Mouse (Mus musculus): ENCODE measurements around the gene Olfr961. TPM values are rescaled to one million over a fixed set of nuclear protein-coding genes. Genes with fewer than 3 reads are reported as not detected.

Gene Olfr961
- not detected for total RNA-seq (2021)

DNA sequence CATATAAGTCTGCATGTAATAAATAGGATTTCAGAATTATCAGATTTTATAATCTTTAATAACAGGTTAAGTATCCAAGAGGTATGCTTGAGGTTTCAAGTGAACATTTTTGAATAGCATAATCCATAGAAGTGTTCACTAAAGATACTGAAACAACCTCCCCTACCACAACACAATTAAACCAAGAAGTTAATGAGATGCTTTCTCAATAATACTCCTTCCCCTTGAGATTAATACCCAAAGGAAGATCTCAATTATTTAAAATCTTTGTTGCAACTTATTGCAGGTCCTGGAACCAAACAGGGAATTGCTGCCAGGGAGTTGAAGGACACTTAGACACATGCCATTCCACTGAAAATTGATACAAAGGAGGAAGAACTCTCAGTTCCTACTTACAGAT lies at the start of gene Olfr961:
Gene Olfr961, plus strand, starts transcription at position 301 of the 400 bp plus-strand sequence.
- no peak for DNase-seq
- intact Hi-C loops (cut with DNase I) = no loop called here

DNA sequence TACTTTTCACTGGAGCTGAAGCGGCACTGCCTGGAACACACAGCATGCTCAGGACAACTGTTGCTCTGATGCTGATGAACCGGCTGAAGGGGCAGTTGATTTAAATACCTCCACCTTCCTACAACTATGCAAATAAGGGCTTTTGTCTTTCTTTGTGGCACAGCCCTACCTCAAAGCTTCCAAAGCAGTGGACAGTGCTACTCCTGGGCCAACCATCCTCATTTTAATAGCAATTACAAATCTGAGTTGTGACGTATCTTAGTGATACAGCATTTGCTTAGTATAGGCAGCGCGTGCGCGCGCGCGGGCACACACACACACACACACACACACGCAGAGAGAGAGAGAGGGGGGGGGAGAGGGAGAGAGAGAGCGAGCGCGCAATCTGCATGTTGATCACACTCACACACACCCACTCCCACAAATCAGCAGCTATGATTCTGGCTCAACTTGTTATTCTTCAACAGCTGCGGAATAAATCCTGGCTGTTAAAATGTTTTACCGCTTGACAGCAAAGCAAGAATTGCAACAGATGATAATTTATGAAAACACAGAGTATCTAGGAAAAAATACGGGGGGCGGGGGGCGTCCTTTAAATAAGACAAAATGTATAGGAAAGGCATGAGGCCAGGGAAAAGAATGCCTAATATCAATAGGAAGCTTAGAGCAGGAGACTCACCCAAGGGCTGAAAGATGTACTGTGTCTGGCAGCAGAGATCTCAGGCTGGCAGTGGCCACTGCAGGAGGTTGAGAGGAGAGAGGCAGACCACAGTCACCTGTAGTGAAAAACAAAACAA lies 42.2 kb upstream of the Olfr961 start:
- DNase-seq = peak; percentile 2
- intact Hi-C loops (cut with DNase I) = no loop called here

DNA sequence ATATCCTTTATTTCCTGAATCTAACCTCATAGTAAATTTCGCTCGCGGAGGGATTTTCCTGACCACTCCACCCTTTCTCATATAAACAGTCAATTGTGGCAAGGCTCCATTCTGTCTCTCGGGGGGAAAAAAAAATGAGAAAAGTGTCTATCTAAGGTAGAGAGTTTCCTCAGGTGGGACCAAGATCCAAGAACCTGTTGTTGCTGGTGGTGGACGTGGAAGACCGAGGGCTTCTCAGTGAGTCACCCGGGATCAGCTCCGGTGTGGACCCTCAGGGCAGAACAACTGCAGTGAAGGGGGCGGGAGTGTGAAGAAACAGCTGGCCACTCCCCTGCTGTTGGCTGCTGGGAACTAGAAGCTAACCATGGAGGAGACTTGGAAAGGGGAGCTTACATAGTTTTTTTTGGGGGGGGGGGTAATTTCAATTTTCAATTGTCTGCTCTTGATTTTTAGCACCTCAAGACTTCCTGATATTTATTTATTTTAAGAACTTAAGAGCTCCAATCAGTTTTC lies 41.5 kb upstream of the Olfr961 start:
- intact Hi-C loops (cut with DNase I) = no loop called here
- DNase-seq = peak; percentile 15 to 43

DNA sequence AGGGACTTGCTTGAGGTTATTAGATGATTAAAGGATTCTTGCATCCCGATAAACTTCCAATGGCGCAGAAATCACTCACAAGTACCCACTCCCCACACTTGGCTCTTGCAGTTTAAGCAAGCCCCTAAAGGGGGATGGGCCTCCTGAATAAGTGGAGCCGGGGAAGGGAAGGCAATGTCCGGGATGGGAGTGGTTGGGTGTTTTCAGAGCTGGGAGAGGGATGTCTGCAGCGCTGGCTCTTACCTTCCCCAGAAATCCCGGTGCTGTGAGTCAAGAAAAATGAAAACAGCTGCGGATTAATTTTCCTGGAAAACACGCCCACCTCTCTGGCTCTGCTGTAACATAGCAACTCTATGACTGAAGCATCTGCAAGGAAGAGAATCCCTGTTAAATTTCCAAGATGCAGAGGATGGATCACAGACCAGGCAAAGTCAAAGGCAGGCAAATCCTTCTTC lies 40.9 kb upstream of the Olfr961 start, which contains the start of gene AW551984:
Gene AW551984, minus strand, starts transcription at position 405 of the 455 bp plus-strand sequence.
- intact Hi-C loops (cut with DNase I) = no loop called here
- DNase-seq = peak; percentile 9 to 16

DNA sequence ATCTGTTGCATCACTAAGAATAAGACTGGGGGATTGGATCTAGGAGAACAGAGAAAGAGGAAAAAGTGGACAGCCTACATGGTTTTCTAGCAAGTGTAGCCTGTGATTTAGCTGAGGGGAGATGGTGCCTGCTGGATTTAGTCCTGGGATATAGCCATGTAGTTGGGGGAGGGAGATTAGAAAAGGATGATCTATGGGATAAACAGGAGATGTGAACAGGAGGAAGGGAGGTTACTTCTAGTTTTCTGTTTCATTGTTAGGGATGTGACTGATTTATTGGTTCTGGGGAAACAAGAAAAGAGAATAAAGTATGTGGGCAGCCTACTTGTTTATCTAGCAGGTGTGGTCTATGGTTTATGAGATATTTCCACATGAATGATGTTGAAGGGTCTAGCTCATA lies 36.4 kb upstream of the Olfr961 start:
- intact Hi-C loops (cut with DNase I) = no loop called here
- no peak for DNase-seq

DNA sequence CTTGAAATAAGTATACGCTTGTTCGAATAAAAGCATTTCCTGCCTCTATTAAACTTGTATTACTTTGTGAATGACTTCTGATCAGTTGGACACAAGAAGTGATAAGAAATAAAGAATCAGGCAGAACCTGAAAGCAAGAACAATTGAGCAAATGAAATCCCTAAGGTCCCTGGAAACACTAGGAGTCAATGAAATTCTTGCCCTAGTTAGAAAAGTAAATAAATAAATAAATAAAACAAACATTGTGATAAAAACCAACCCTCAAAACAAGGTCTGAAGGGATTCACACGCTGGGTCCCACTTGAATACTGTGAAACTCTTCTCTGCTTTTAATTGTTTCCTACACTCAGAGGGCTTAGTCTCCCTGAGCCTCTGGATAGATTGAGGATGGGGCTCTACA lies 34.5 kb upstream of the Olfr961 start, which contains the start of gene Olfr148:
Gene Olfr148, plus strand, starts transcription at position 301 of the 400 bp plus-strand sequence.
- no peak for DNase-seq
- intact Hi-C loops (cut with DNase I) = no loop called here

DNA sequence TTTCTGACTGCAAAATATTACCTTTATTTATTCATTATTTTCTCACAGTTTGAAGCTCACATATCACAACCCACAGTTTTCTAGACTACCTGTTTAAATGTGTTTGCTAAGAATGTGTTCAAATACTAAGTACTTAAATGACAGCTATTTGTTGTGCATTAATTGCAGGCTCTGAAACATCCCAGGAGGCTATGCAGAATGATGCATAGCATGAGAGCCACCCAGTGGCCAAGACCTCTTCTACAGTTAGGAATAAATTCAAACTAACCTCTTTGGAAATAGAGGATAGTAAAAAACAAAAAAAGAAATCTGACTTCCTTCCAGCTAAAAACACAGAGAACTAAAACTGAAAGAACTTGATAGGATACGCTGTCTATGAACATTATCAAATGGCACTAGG lies 32.9 kb upstream of the Olfr961 start:
- intact Hi-C loops (cut with DNase I) = loop anchor here (1.0 kb wide), 1 partner anchor 103 kb away; no protein-coding TSS in a partner anchor
- DNase-seq = peak; percentile 21 to 35

DNA sequence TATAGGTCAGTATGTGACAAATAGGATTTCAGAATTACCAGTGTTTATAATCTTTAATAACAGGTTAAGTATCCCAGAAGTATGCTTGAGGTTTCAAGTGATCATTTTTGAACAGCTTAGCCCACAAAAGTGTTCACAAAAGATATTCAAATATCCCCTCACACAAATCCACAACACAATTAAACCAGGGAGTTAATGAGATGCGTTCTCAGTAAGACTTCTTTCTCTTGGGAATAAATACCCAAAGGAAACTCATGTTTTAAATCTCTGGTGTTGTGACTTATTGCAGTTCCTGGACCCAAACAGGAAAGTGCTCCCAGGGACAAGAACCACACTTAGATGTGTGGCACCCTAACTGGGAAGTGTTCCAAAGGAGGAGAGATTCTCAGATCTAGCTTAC lies 23.8 kb upstream of the Olfr961 start, which contains the start of gene Olfr960:
Gene Olfr960, plus strand, starts transcription at position 301 of the 400 bp plus-strand sequence.
- DNase-seq = no peak
- intact Hi-C loops (cut with DNase I) = no loop called here

DNA sequence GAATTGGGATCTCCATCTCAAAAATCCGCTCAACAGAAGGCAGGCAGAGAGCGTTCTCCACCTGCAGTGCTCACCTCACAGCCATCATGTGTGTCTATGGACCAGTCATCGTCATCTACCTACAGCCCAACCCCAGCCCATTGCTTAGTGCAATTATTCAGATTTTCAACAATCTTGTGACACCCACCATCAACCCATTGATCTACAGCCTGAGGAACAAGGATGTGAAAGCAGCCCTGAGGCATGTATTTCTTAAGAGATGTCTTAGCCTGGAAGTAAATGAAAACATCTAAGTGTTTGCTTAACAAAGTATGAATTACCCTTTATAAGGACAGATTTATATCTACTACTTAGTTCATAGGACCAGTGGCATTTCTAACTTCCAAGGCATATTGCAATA lies 21.1 kb upstream of the Olfr961 start:
- intact Hi-C loops (cut with DNase I) = no loop called here
- no peak for DNase-seq

DNA sequence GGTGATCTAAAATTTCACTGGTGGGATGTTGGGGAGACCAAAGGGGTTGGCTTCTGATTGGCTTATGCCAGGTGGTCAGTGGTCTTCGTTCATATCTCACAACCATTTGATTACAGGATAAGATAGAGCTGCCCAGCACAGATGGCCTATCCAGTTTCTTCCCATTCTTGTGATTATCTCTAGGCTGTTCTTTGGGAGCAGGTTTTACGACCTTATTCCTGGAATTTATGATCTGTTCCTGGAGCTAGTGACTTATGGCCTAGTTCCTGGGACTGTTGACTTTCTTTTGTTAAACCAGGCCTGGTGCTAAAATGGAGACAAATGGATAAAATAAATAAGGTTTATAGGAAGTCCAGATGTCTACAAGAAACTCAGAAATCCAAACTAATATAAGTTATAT lies 20.2 kb upstream of the Olfr961 start:
- intact Hi-C loops (cut with DNase I) = no loop called here
- no peak for DNase-seq

DNA sequence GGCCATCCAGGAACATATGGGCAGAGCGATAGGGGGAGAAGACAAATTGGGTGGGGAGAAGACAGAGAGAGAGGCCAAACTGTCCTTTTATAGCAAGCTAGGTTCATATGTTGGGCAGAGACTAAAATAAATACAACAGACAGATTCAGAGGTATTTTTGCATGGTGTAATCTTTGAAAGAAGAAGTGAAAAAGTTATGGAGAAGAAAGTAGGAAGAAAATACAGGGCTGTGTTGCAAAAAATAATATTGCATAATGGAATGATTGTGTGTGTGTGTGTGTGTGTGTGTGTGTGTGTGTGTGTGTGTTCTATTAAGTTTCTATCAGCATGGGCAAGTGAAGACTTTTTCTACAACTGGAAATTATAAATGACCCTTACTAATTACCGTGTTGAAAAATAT lies 15.8 kb upstream of the Olfr961 start:
- intact Hi-C loops (cut with DNase I) = no loop called here
- no peak for DNase-seq

DNA sequence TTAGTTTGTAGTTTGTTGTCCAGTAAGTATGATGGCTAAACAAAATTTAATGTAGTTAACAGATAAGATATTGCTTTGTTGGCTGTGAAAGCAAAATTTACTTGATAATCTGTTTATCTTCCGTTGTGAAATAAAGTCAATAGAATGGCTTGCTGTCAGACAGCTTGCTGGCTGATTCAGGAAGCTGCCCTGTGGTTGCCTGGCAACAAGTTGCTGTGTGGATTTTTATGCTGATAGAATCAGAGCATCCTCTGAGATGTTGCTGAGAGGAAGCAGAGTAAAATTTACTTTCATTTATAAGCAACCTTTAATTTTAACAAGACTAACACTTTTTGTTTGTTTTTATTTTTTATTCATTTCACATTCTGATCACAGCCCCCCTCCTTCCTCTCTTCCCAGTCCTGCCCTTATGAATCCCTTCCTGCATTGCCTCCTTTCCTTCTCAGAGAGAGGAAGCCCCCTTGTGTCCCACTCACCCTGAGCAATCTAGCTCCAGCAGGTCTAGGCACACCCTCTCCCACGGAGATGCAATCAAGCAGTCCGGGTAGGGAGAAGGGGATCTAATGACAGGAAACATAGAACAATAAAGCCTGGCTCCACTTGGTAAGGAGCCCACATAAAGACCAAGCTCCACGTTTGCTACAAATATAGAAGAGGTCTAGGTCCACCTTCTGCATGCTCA lies 10.8 kb upstream of the Olfr961 start:
- DNase-seq = no peak
- intact Hi-C loops (cut with DNase I) = no loop called here

DNA sequence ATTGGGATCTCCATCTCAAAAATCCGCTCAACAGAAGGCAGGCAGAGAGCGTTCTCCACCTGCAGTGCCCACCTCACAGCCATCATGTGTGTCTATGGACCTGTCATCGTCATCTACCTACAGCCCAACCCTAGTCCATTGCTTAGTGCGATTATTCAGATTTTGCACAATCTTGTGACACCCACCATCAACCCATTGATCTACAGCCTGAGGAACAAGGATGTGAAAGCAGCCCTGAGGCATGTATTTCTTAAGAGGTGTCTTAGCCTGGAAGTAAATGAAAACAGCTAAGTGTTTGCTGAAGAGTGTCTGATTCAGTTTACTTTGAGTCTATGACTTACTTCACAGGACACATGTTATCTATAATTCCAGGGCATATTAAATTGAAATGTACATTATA lies 2.5 kb downstream of the Olfr961 start:
- intact Hi-C loops (cut with DNase I) = no loop called here
- no peak for DNase-seq

DNA sequence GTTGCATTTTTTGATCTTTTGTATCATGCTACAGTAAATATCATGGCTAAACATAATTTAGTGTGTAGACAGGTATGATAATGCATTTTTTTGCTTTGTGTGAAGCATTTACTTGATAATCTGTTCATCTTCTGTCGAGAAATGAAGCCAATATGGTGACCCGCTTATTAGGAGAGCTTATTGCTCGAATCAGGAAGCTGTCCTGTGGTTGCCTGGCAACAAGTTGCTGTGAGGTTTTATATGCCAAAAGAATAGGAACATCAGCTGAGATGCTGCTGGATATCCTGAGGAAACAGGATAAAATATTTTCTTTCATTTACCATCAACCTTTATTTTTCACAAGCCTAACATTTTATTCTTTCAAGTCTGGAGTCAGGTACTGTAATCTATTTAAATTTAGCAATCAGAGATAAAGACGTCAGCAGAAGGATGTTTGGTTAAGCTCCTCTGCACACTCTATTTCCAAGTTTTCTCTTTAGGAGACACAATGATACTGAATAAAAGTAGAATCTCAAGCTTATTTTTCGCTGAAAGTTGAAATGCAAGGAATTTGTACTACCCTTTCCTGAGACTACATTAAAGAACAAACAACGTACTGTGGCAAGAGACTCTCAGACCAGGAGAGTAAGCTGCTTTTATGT lies 10.0 kb downstream of the Olfr961 start:
- DNase-seq = no peak
- intact Hi-C loops (cut with DNase I) = no loop called here

DNA sequence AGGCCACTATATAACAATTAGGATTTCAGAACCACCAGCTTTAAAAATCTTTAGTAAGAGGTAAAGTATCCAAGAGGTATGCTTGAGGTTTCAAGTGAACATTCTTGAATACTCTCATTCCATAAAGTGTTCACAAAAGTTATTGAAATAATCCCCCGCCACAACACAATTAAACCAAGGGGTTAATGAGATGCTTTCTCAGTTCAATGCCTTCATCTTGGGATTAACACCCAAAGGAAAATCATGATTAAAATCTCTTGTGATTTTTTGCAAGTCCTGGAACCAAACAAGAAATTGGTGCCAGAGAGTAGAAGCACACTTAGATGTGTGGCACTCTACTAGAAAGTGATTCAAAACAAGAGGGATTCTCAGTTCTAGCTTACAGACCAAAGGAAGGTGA lies 22.0 kb downstream of the Olfr961 start, which contains the start of gene Olfr963:
Gene Olfr963, plus strand, starts transcription at position 301 of the 400 bp plus-strand sequence.
- intact Hi-C loops (cut with DNase I) = no loop called here
- DNase-seq = no peak

DNA sequence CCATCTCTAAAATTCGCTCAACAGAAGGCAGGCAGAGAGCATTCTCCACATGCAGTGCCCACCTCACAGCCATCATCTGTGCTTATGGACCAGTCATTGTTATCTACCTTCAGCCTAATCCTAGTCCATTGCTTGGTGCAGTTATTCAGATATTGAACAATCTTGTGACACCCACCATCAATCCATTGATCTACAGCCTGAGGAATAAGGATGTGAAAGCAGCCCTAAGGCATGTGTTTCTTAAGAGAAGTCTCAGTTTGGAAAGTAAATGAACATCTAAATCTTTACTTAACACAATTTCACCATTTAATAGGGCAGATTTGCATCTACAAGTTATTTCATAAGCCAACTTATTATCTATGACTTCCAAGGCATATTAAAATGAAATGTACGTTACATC lies 24.8 kb downstream of the Olfr961 start:
- intact Hi-C loops (cut with DNase I) = no loop called here
- DNase-seq = no peak

DNA sequence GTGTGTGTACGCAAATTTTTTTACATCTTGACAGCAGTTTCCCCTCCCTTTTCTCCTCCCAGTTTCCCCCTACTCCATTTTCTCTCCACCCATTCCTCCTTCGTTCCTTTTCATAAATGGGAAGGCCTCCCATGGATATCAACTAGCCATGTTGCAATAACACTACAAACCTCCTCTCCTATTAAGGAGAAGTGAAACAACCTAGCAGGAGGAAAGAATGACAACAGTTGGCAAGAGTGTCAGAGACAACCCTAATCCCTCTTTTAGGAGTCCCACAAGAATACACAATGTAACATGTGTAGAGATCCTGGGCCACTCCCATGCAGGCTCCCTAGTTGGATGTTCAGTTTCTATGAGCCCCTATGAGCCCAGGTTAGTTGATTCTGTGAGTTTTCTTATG lies 29.9 kb downstream of the Olfr961 start:
- no peak for DNase-seq
- intact Hi-C loops (cut with DNase I) = no loop called here

DNA sequence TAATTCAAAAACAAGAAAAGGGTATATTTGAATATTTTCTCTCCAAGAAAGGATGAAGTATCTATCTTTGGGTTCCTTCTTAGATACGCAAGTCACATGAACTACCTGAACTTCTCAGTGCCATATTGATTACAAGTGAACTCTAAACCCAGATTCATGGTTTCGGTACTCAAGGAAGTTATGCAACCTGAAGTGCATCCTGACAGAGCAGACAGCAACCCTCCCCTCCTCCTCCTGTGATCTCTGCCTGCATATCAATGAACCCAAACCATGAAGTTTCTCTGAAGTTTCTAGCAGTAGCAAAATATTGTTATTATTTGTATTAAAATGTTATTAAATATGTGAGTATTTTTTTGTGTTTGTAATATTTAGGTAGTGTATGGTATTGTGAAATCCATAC lies 33.7 kb downstream of the Olfr961 start:
- DNase-seq = no peak
- intact Hi-C loops (cut with DNase I) = no loop called here

DNA sequence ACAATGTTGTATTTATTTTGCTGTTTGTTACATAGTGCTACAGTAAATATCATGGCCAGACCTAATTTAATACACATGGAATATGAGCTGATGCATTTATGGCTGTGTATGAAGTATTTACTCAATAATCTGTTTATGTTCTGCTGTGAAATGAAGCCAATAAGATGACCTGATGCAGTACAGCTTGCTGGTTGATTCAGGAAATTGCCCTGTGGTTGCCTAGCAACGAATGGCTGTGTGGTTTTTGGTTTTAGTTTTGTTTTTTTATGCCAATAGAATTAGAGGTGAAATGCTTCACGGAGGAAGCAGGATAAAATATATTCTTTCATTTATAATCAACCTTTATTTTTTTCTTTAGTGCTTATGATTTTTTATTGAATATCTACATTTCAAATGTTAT lies 34.4 kb downstream of the Olfr961 start:
- DNase-seq = no peak
- intact Hi-C loops (cut with DNase I) = no loop called here
